Mouse (Mus musculus) spleen, adult 2 months (tissue): Measurements from ENCODE around the gene Lgals4.

ENCODE experiments used
- CTCF ChIP-seq: fragments of 200-500 bp; IDR thresholded peaks from 2 replicates; pipeline ENCODE4 v1.5.1; 2011; ENCODE audit warnings: mild to moderate bottlenecking, inconsistent platforms; ENCODE audit not compliant: insufficient read depth, insufficient read length, insufficient replicate concordance; ENCODE audit errors: extremely low read depth
- POLR2A ChIP-seq: fragments of 200-500 bp; IDR thresholded peaks from 2 replicates; pipeline ENCODE4 v1.6.1; 2011; ENCODE audit warnings: low read depth, low read length, inconsistent platforms

DNA sequence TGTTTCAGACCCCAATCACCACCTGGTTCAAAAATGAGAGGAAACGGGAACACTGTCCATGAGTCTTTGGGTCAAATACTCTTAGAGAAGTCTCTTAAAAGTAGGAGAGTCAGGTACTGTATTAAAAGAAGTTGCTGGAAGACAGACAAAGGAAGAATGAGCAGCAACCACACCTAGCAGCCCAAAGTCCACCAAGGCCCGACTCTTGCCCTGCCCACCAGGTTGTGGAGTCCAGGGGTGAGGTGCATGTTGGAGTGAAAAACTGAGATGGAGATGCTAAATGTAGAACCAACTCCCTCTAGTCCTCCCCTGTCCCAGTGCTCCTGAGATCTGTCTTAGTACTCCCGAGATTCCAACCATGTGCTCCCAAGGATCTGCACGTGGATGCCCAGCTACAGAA lies 17.0 kb downstream of the Lgals4 start:
- TF ChIP-seq CTCF (no peak), POLR2A (no peak)
